Mouse (Mus musculus) splenic B cell, adult 2 months (primary cell): Measurements from ENCODE around the gene Smim13.
"Not testable (repeated sequence)": the region's sequence is repeated elsewhere in the genome, so short reads cannot be mapped to it uniquely, and the experiment has no call there.

Experiments used
- DNase-seq: peaks from one replicate; pipeline ENCODE4 v3.0.0-alpha.2; 2011; ENCODE audit warnings: low read depth, low spot score
- H3K27me3 ChIP-seq: 2 replicates; pipeline ENCODE4 v1.6.1; 2012; ENCODE audit warnings: mild to moderate bottlenecking, low read length, moderate library complexity, mixed read lengths; ENCODE audit not compliant: control insufficient read depth, poor library complexity, insufficient read depth, severe bottlenecking
- H3K36me3 ChIP-seq: 2 replicates; pipeline ENCODE4 v1.6.1; 2012; ENCODE audit warnings: mild to moderate bottlenecking, low read length, moderate library complexity, mixed read lengths; ENCODE audit not compliant: control insufficient read depth, poor library complexity, insufficient read depth, severe bottlenecking

Gene Smim13

DNA sequence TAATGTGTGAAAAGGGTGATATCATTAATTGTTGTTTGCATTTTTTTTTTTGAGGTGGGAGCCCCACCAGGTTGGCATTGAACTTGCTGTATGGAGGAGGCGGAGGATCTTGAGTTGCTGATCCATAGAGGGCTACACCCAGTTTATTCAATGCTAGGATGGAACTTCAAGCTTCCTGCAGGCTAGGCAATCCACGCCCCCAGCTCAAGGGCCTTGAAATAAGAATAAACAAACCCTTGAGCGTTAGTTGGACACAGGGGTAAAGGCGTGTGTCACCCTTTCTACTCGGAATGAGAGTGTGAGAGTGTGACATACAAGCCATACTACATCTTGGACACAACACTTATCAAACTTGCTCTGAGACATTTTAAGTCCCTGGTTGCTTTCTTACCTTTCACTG is 2.0 kb downstream of the Smim13 start:
- no peaks in the 10 kb centered on the region for H3K27me3 ChIP-seq
- no peak for DNase-seq
- H3K36me3 ChIP-seq = no peaks in the 10 kb centered on the region

DNA sequence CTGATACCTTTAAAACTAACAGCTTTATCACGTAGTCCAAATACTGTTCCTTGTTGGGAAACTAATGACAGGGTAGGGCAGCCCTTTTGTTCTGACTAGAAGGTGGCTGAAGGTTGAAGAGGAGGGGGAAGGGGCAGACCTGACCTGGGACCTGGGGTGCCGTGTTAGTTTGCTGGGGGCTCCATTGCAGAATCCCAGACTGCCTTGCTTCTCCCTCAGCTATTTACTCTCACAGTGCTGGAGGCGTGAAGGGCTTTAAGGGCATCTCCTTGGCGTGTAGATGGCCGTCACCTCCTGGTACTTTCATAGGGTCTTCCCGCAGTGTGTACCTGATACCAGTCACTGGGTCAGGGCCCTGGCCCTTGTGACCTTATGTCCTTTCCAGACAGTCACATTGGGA is 2.5 kb downstream of the Smim13 start:
- no peak for DNase-seq
- no peaks in the 10 kb centered on the region for H3K36me3 ChIP-seq

DNA sequence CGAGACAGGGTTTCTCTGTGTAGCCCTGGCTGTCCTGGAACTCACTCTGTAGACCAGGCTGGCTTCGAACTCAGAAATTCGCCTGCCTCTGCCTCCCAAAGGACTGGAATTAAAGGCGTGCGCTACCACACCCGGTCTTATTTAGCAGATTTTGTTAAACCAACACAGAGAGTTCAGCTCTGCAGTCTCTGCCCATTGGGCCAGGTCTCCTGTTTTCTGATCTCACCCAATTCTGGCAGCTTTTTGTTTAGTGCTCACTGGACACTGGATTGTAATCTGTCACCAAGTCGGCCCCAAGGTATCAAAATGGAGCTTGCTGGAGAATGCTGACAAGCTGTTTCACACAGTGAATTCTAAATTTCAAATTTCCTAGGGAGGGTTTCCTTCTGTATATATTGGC is 3.1 kb downstream of the Smim13 start:
- no peak for DNase-seq
- H3K36me3 ChIP-seq = no peaks in the 10 kb centered on the region
- no peaks in the 10 kb centered on the region for H3K27me3 ChIP-seq

More for the DNA sequence above, 2.5 kb downstream of the Smim13 start:
- no peaks in the 10 kb centered on the region for H3K27me3 ChIP-seq

DNA sequence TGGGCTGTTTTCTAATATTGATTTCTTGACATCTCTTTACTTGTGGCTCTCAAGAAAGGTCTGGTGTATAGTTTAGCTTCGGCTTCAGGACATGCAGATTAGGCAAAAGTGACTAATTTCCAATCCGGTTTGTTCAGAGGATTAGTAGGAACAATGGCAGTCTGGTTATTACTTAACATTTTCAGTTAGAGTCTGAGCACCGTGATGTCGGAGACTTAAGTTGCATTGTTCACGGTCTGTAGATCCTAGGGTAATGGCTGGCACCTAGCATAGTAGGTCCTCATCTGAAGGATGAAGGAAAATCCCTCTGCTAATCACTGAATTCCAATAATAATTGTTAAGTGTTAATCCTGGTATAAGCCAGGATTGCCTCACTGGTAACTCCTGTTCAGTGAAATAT is 6.5 kb downstream of the Smim13 start:
- Histone ChIP-seq H3K27me3 (no peaks in the 10 kb centered on the region), H3K36me3 (no peaks in the 10 kb centered on the region)
- no peak for DNase-seq

DNA sequence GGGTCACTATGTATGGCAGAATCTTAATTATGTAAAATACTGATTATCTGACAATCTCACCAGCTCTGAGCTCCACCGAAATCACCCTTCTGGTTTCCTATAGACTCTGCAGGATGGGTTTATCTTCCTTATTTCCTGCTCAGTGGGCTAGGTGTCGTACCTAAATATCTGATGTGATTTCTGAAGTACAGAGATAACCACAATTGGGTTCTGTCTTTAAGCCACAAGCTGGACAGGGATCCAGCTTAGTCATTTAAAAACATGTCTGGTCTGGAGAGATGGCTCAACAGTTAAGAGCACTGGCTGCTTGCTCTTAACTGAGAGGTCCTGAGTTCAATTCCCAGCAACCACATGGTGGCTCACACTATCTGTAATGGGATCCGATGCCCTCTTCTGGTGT is 7.3 kb downstream of the Smim13 start:
- DNase-seq = no peak
- no peaks in the 10 kb centered on the region for H3K27me3 ChIP-seq
- H3K36me3 ChIP-seq = no peaks in the 10 kb centered on the region

DNA sequence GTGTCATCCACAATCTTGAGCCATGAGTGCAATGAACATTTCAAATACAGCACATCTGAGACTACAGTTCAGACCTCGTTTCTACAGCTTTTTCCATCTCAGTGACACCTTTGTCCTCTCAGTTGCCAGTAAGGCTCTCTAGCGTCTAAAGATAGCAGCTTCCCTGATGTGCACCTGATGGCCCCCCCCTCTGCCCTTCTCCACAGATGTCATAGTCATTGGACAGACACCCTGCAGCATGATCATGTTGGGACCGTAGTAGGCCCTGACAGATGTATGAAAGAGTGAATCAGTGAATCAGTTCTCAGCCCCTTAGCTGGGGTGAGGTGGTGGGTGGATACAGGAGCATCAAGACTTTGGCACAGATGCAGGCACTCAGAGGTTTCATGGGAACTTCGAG is 8.2 kb downstream of the Smim13 start:
- DNase-seq = no peak
- H3K27me3 ChIP-seq = no peaks in the 10 kb centered on the region
- H3K36me3 ChIP-seq = no peaks in the 10 kb centered on the region

DNA sequence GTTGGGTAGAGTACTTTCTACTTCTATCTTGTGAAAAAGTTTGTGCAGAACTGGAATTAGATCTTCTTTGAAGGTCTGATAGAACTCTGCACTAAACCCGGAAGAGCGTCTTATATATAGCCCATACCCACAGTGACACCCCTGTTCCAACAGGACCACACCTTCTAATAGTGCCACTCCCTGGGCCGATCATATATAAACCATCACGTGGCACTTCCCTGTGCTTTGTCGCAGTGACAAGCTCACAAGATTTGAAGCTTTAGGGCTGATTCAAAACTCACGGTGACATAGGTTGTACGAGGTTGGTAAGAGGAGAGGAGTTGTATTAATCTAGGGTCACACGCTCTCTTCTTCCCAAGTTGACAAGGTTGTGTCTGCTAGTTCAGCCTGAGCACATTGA is 12.0 kb downstream of the Smim13 start:
- H3K27me3 ChIP-seq, DNase-seq, H3K36me3 ChIP-seq: not testable (repeated sequence)

DNA sequence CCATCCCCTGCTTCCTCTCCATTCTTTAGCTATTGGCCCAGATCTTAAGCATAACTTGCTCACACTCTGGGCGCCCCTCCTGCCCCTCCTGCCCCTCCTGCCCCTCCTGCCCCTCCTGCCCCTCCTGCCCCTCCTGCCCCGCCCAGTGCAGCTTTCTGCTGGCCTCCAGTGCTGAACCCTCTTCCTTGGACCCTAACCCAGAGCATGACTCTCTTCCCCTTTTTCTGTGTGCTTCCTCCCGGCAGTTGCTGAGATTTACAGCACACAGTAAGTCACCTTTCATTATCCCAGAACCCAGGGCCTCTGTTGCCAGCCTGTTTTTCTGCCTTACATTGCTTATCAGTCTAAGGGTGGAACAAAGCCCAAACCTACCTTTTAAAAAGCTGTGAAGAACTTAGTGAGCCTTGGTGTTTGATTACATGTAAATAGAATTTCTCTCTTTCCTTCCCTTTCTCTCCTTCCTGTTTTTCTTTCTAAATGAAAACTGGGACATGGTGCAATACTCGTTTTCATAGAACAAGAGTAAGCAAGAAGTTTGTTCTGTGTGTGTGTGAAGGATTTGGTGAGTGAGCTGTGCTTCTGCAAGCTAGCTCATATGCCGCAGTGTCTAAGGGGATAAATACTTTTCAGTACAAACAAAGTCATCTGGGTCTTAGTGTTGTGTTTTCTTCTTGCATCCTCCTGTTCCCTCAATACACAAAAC is 13.8 kb downstream of the Smim13 start:
- DNase-seq = no peak
- no peaks in the 10 kb centered on the region for H3K36me3 ChIP-seq
- H3K27me3 ChIP-seq = no peaks in the 10 kb centered on the region

DNA sequence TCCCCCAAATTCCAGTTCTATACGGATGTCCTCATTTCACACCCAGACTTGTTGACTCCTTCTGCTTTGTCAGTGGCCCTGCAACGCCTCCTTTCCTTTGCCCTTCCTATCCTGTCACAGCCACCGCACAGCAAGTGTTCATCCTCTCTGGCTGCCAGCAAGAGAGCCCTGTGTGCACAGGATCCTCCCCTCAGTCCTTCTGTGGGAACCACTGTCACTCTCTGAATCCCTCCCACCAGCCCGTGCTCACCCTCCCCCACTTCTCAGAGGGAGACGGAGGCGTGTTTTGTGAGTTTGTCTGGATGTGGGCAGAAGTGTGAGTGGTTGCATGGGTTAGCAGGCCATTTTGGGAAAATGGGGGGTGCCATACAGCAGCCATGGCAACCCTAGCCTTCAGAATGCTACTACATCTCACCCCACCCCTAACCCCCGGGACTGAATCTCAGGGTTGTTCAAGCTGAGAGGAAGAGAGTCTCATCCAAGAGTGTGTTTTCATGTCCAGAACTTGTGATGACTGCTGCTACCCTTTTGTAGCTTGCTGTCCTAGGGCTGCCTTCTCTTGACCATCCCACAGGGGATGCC is 18.3 kb downstream of the Smim13 start:
- DNase-seq = no peak
- Histone ChIP-seq H3K36me3 (no peaks in the 10 kb centered on the region), H3K27me3 (no peaks in the 10 kb centered on the region)

DNA sequence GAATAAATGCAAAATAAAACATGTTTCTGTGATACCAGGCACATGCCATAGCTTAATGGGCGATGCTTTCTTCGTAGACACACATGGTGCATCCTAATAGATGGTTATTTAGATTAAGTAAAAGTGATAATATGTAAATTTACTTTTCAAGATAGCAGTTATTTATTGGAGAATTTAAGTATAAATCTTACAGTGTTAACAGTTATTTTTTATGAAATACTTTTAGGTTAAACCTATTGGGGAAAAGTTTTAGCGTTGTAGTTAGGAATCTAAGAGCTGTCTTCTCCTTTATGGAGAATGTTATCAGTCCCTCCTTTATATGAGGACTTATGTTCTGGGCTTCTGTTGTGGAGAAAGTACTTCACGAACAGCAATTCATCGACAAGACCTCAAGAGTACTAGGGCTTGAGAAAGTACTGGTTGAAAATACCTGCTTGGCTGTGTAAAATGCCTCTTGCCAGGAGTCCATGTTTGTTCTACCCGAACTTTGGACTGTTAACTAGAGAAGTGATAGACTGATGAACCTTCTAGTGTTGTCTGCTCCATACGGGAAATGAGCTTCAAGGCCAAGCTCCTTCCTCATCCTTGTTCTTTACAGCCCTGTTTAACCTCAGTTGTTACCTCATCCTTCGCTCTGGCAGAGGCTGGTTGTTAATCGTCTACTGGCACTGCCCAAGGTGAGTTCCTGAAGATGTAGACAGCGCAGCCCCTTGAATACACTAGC is 24.4 kb downstream of the Smim13 start, which contains the start of gene Gm17364:
Gene Gm17364 (minus strand): TSS at position 51 of the 724 bp plus-strand sequence.
- no peaks in the 10 kb centered on the region for H3K36me3 ChIP-seq
- no peaks in the 10 kb centered on the region for H3K27me3 ChIP-seq

DNA sequence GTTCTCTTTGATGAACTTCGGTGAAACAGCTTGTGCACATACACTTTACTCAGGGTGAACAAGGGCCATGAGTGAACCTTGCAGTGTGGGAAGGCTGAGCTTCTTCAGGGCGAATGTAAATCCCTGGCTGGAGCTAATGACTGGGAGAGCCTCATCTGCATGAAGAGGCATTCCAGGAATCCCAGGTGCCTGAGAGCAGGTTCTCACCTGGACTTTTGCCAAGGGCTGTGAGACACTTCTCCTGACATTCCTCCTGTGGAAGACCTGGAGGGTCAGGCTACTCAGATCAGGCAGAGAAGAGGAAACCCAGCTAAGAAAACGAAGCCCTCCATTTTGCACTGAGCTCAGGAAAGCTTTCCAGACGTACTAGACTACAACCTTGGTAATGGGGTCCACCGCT is 31.1 kb downstream of the Smim13 start:
- DNase-seq = no peak
- Histone ChIP-seq H3K36me3 (no peaks in the 10 kb centered on the region), H3K27me3 (no peaks in the 10 kb centered on the region)

More for the DNA sequence above, 24.4 kb downstream of the Smim13 start, which contains the start of gene Gm17364:
- DNase-seq = no peak

DNA sequence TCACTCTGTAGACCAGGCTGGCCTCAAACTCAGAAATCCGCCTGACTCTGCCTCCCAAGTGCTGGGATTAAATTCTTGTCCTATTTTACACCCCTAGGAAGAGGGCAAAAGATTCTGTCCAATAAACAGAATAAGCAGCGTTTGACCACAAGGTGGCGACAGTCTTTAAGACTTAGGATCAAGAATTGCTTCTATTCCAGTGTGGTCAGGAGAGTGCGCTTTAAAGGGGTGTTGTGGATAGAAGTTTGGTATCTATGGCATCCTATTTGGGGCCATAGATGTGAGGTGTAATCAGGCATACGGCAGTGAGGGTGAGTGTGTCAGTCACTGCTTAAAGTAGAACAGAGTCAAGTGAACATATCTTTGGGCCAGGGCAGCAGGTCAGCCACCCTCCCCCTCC is 33.6 kb downstream of the Smim13 start:
- Histone ChIP-seq H3K27me3 (no peaks in the 10 kb centered on the region), H3K36me3 (no peaks in the 10 kb centered on the region)
- DNase-seq = peak; percentile 87

DNA sequence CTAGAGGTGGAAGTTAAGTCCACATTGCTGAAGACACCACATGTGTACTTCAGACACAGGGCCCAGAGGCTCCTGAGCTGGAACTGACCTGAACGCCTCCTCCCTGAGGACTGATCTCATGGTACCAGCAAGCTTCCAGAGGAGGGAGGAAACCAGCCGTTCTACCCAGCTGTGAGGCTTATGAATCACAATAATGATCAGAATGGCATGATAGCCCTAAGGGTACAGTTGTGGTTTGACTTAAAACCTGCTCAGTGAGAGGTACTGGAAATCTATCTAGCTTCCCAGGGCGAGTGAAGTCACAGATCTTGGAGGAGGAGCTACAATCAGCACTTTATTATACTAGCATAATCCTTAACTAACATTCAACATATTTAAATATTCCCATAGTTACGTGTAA is 35.8 kb downstream of the Smim13 start:
- DNase-seq = no peak
- Histone ChIP-seq H3K36me3 (no peaks in the 10 kb centered on the region), H3K27me3 (no peaks in the 10 kb centered on the region)

DNA sequence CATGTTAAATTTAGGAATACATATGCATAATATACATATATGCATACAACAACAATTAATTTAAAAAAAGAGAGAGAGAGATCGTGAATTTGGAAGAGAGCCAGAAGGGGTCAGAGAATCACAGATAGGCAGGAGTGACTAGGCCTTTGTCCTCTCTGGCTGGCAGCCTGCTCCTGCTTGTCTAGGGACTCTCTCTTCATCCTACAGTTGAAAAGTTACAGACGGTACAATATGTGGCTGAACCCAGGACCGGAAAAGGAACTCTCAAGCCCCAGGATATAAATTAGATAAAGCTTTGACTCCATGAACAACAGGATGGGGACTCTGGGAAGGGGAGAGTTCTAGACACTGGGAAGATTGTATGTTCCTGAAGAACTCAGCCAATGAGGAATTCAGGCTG is 36.6 kb downstream of the Smim13 start:
- Histone ChIP-seq H3K27me3 (no peaks in the 10 kb centered on the region), H3K36me3 (no peaks in the 10 kb centered on the region)
- DNase-seq = no peak

DNA sequence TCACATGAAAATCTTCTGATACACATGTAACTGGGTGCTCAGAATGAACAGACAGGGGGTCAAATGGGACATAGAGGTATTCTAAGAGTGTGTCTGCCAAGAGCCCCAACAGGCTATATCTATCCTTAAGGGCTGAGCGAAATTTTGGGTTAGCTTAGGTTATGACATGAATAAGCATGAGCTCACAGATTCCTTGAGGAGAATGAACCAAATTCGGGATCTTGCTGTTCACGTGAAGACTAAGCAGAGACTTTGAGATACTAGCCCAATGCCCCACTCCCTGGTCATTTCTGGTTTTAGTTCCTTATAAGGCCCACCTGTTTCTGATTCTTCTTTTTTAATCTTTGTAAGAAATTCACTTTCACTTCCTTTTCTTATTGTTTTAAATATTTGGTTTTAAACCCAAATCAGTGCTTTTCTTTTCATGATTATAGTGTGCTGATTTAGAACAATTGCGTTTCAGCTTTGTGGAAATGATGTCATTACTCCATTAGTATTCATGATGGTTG is 41.9 kb downstream of the Smim13 start:
- peak; percentile 56 for DNase-seq
- Histone ChIP-seq H3K36me3 (no peaks in the 10 kb centered on the region), H3K27me3 (no peaks in the 10 kb centered on the region)
